Mouse (Mus musculus): ENCODE data around the gene Jmjd8.

Jmjd8 gene

DNA sequence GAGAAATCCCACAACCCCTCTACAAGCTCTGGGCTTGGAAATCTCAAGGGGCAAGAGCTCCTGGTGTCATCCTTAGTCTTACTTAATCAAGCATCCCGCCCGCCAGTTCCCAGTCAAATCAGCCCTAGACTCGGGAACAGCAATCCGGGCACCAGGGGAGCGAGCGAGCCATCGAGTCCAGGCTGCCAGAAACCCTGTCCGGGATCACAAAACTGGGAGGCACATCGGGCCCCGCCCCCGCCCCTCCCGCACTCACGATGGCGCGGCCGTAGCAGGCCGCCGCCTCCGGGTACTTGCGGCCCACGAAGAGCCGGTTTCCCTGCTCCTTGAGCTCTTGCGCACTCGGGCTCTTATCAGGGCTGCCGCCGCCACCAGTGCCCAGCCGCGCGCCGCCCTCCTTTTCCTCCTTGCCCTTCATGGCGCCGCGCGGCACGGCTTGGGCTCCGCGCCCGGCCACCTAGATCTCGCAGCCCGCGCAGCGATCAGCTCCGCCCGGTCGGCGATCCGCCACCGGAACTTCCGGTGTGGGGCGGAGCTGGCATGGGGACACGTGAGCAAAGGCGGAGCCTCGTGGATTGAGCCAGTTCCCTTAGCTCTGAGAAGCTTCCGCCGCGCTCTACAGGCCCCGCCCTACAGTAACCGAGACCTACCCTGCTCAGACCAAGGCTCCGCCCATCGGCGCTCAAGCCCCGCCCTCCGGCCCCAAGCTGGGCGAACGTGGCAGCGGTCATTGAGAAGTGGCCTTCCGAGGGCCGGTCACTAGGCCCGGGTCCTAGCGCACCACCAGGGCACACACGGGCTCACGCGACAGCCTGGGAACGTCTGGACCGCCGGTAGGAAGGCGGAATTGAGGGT is 4.0 kb downstream of the Jmjd8 start:
- DNase-seq (ENCODE audit: low spot score in 2 of 2), result peak; percentile 98

DNA sequence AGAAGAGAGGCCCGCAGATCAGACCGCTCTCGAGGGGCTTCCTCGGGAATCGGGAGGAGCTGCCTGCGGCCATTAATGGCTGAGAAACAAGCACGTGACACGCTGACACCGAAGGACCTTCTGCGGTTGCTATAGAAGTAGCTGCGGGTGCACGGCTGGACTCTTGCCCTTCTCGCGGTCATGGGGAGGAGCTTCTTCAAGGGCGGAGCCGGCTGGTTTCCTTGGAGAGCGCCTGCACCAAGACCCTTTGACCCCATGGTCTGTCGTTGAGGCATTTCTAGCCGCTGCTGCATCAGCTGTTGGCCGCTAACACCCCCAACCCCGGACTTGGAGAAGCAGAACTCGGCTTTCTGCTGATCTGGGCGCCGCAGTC is 4.6 kb downstream of the Jmjd8 start, which contains the start of gene Stub1:
Gene Stub1 (minus strand): TSS at position 114 of the 373 bp plus-strand sequence.
- peak; percentile 57 to 60 for DNase-seq (ENCODE audit: low spot score in 2 of 2)

DNA sequence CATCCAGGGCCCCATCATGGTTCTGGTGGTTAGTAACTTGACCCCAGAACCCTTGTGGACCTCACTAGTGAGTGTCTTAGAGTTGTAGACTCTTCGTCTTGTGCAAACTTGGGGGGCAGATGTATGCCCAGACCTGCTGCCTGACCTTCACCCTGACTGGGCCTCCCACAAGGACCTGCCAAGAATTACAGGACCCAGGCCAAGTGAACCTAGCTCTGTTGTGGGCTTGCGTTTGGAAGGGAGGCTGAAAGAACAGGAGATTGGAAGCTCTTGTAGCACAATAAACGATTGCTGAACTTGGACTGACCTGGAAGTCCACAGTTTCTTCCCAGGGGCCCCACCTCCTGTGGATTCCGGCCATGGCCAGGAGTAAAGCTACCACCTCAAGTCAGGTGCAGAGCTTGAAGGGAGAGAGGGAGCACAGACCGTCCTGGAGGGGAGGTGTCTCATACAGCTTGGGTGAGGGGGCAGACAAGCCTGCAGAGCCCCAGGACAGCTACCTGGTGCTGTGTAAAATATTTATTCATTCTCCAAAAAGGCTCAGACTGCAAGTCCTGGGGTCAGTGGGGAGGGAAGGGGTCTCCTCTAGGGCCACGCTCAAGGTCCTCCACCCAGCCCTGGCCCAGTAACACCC is 5.4 kb downstream of the Jmjd8 start:
- no peak for DNase-seq (ENCODE audit: low spot score in 2 of 2)

DNA sequence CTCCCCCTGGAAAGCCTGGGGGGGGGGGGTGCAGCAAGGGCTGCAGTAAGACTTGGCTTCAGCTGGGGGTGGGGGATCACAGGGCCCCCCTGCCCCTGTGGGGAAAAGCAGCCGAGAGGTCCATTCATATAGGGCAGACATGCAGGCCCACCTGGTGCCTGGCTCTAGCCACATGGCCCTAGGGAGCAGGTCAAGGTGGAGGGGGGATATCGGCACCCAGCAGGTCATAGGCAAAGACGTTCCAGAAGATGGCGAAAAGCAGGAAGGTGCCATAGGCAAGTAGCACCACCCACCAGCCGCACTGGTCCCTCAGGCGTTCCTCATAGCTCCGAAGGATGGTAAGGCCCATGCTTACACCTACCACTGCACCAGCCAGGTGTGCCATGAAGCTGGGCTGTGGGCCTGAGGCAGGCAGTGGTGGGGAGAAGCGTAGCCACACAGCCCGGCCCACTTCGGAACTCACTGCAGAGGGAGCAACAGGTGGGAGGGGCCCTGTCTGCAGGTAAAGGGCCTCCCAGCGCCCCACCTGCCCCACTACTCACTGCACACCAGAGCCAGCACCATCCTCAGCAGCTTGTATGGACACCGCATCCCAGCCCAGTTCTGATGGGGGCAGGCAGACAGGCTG is 6.0 kb downstream of the Jmjd8 start:
- DNase-seq (ENCODE audit: low spot score in 2 of 2), result no peak

DNA sequence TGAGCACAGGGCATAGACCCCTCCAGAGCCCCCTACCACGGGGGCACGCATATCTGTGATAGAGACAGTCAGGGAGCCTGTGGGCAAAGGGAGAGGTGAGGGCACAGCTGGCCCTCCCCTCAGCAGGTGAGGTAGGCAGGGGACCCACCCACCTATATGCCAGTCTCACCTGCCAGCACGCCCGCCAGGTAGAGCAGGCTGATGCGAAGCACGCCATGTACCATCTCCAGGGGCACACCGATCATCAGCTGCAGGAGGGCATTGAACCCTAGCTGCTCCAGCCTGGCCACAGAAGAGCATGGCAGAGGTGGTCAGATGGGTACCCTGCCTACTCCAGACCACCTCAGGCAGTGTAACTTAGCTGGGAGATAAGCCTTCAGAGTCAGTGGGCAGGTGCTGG is 6.6 kb downstream of the Jmjd8 start:
- DNase-seq (ENCODE audit: low spot score in 2 of 2), result no peak

DNA sequence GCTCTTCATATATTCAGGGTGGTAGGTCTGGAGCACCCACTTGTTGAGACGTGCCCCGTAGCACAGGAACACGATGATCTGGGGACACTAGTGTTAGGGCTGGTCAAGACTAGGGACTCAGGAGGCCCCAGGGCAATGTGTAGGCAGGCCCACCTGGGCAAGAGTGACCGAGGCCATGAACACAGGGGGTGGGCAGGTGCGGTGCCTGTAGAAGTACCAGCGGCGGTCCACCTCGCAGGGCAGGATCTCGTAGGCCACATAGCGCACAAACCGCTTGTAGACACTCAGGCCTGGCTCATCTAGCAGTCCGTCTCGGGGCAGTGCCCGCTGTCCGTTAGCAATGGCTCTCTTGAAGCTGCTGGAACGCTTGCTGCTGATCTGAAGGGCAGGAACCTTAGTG is 7.1 kb downstream of the Jmjd8 start:
- DNase-seq (ENCODE audit: low spot score in 2 of 2), result no peak

GRCm38 (mm10) chr17:25836397-25837075 is 7.9 kb downstream of the Jmjd8 start:
- DNase-seq (ENCODE audit: low spot score in 2 of 2), result no peak

DNA sequence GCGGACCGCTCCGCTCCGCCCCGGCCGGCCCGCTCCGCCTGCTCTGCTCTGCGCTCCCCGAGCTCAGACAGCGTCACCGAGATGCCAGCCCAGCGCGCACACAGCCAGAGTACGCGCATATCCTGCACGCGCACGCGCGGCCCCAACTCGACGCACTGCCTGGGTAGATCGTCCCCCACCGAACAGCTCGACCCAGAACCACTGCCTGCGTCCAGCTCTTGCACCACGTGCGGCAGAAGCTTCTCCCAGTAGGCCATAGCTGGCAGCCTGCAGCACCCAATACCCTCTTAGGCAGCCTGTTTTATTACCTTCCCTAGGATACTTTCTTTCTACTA is 8.4 kb downstream of the Jmjd8 start, which contains the start of gene Rhbdl1:
Gene Rhbdl1 (minus strand): TSS at position 220 of the 335 bp plus-strand sequence.
- DNase-seq (ENCODE audit: low spot score in 2 of 2), result no peak

DNA sequence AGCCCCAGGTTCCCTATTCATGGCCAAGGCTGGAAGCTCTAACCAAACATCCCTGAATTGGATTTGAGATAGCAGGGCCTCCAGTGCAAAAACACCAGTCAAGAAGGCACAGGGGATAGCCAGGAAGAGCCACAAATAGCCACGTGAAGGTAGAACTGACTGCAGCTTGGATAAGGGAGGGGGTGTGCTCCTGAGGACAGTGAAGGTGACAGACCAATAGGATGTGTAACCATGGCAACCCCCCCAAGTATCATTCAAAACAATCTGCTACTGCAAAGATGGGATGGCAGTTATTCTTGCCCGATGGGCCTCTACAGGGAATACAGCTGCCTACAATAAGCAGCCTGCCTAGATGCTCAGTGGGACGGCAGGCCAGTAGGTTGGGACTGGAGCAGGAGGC is 8.9 kb downstream of the Jmjd8 start:
- DNase-seq (ENCODE audit: low spot score in 2 of 2), result no peak

GRCm38 (mm10) chr17:25838904-25839303 is 10.2 kb downstream of the Jmjd8 start:
- no peak for DNase-seq (ENCODE audit: low spot score in 2 of 2)

DNA sequence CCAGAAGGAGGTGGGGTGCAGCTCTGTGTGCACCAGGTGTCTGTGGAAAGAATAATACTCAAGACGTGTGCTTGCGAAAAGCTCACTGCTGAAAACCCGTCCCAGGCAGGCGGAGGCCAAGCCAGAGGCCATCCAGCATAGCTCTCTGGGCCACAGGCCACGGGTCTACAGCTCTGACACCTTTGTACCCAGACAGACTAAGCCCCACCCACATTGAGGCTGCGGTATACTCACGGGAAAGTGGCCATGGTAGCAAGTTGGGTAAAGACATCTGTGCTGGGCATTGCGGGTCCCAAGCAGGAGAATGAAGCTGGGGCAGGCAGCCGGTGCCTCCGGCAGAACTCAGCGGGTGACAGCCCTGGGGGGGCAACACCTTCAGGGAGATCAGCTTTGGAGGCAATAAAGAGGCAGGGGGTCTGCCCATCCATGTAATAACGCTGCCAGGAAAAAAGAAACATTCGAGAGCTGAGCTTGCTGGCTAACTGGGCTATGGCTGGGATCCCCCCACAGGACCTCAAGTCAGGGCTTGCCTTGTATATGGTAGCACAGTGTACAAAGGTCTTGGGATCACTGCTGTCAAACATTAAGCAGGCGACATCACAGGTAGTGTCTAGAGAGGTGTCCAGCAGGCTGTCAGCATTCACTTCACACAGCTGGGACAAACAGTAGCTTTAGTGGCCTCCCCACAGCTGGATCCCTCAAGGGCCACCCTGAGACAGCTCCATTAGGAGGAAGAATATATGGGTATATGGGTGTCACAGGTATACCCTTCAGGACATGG is 11.0 kb downstream of the Jmjd8 start:
- no peak for DNase-seq (ENCODE audit: low spot score in 2 of 2)

DNA sequence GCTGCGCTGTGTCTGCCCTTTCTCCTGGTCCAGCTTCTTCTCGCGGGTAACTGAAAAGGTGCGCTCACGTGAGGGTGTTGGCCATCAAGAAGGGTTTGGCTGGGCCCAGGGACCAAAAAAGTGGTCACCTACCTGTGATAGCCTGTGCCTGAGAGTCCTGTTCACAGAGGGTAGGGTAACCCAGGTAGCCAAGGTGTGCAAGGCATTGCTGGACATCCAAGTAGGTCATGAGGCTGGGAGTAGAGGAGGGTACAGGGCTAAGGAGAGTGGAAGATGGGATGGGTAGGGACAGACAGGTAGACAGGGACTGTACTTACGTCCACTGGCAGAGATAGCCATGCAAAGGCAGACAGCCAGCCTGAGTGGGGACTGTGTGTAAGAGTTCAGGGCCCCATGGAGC is 11.9 kb downstream of the Jmjd8 start:
- DNase-seq (ENCODE audit: low spot score in 2 of 2), result no peak

DNA sequence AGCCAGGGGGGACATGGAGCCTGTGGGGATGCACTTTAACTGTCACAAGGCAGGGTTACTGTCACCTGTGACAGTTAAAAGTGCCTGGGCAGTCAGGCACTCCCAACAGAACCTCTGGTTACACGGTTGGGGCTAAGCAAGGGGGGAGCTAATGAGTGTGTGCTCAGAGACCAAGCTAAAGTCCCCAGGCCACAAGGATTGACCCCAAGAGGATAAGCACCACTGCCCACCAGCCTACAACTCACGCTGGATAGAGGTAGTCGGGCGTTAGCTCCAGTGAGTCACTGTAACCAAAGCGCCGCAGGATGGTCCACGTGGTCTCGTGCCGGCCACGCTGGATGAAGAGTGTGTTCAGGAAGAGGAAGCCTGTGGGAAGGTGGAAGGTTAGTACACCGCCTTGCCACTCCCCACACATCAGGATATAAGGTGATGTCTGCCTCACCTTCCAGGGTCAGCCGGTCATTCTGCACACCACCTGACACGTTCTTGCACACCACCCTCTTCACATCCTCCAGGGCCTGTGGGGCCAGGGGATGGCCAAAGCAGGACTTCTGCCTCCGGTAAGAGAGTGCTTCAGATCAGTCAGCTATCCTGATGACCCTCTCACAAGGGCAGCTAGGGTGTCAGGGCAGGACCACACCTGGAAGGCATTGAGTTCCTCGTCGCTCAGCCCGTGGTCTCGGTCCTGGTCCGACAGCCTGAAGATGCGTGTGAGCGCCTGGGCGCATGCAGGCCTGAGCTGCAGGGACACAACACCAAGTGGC is 12.6 kb downstream of the Jmjd8 start, which contains the start of gene Gm20683:
Gene Gm20683 (minus strand): TSS at position 647 of the 764 bp plus-strand sequence.
- no peak for DNase-seq (ENCODE audit: low spot score in 2 of 2)

GRCm38 (mm10) chr17:25842509-25842908 is 13.8 kb downstream of the Jmjd8 start:
- no peak for DNase-seq (ENCODE audit: low spot score in 2 of 2)

DNA sequence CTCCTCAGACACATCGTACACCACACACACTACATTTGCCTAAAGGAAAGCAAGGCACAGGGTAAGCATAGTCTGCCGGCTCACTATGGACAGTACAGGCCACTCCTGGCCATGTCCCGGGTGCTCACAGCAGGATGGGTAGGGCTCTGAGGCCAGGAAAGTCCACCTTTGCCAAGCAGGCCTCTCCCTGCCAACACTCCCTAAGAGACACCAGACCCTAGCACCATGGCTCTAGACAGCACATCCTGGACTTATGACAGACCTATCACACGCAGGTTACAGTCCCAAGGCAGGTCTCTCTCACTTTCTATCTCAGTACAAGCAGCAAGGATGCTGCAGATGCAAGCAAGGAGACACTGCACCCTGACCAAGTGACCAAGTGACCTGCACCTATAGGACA is 14.5 kb downstream of the Jmjd8 start:
- DNase-seq (ENCODE audit: low spot score in 2 of 2), result no peak

DNA sequence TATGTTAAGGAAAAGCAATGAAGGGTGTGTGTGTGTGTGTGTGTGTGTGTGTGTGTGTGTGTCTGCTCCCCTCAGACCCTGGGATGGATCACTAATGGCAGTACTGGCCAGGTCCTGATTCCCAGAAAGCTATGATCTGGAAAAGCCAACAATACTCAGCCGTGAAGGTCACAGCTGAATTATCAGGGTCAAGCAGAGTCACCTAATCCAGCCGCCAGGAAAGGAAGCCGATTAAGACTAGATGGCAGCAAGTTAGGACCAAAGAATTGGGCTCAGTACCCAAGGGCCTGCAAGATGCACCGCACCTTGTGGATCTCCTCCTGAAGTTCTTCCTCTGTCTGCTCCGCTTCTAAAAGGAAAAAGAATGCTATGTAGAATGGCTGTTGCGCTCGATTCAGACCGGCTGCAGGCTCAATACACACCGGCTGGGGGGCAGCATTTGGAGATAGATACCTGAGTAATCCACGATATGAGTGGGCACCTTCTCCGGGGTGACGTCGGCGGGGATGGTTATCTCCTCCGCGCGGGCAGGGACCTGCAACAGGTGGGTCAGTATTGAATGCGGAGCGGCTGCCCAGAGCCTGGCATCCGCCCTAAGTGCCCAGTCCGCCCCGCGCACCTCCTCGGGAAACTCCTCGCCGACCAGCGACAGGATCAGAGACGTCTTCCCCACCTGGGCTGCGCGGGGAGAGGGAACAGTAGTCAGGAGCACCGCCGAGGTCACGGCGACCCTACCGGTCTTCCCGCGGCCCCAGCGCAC is 15.1 kb downstream of the Jmjd8 start:
- DNase-seq (ENCODE audit: low spot score in 2 of 2), result no peak

- peak; percentile 86 to 93 for DNase-seq (ENCODE audit: low spot score in 2 of 2)
These were observed 15.8 kb downstream of the Jmjd8 start, which contains the start of gene Rhot2 for GRCm38 (mm10) chr17:25844396-25844901. TSS of gene Rhot2 (minus strand) at chr17:25844851.

- DNase-seq (ENCODE audit: low spot score in 2 of 2), result no peak
These were observed 31.6 kb downstream of the Jmjd8 start for GRCm38 (mm10) chr17:25860229-25860628.
